Mouse (Mus musculus): ENCODE results near the gene Grhl3. TPM values are rescaled to one million over a fixed set of nuclear protein-coding genes. Genes with fewer than 3 reads are reported as not detected.
"Not testable (repeated sequence)": the region's sequence is repeated elsewhere in the genome, so short reads cannot be mapped to it uniquely, and the experiment has no call there.

Gene Grhl3
- 3.1 and 3.2 TPM in 2 replicates for polyA plus RNA-seq (2014; fragmentation: Nextera tagmentation; extraction: Ambion mirVana)

GRCm38 (mm10) chr4:135573251-135573808 is at the start of gene Grhl3:
Gene Grhl3 (minus strand): TSS chr4:135573630.
- Histone ChIP-seq H3K4me3 (ENCODE audit: low read depth, low read length) (peak within 1 kb of the TSS; percentile 30), H3K4me2 (peak within 1 kb of the TSS; percentile 56), H3K36me3 (ENCODE audit: control insufficient read depth, insufficient read depth, low read length) (no peaks in the 10 kb centered on the region), H3K27me3 (ENCODE audit: control insufficient read depth, insufficient read depth, low read length) (peaks cover 43% of the 10 kb centered on the region), H3K27ac (ENCODE audit: low read depth, low read length) (no peak within 1 kb of the TSS), H3K9me3 (ENCODE audit: control insufficient read depth, low read length) (no peaks in the 10 kb centered on the region), H3K4me1 (ENCODE audit: control insufficient read depth, insufficient read depth, low read length) (peaks cover 16% of the 10 kb centered on the region), H3K9ac (ENCODE audit: low read length) (peak within 1 kb of the TSS; percentile 53)
- ATAC-seq (ENCODE audit: low FRiP score) (no peak), DNase-seq (ENCODE audit: low spot score, missing footprints) (peak; percentile 94)
- under 1% methylated on average over 31 of the region's 31 CpGs for WGBS

- Histone ChIP-seq H3K4me1 (ENCODE audit: control insufficient read depth, insufficient read depth, low read length) (no peaks in the 10 kb centered on the region), H3K4me2 (no peak overlapping the region), H3K9me3 (ENCODE audit: control insufficient read depth, low read length) (no peaks in the 10 kb centered on the region), H3K4me3 (ENCODE audit: low read depth, low read length) (no peak overlapping the region), H3K9ac (ENCODE audit: low read length) (no peak overlapping the region), H3K27ac (ENCODE audit: low read depth, low read length) (no peak overlapping the region), H3K36me3 (ENCODE audit: control insufficient read depth, insufficient read depth, low read length) (no peaks in the 10 kb centered on the region), H3K27me3 (ENCODE audit: control insufficient read depth, insufficient read depth, low read length) (no peaks in the 10 kb centered on the region)
- 94% methylated on average over 10 of the region's 10 CpGs for WGBS
- ATAC-seq (ENCODE audit: low FRiP score) (no peak), DNase-seq (ENCODE audit: low spot score, missing footprints) (no peak)
Observed at GRCm38 (mm10) chr4:135622290-135622689, 48.9 kb upstream of the Grhl3 start.

GRCm38 (mm10) chr4:135620461-135620860 is 47.0 kb upstream of the Grhl3 start:
- Histone ChIP-seq H3K36me3 (ENCODE audit: control insufficient read depth, insufficient read depth, low read length) (no peaks in the 10 kb centered on the region), H3K4me1 (ENCODE audit: control insufficient read depth, insufficient read depth, low read length) (no peaks in the 10 kb centered on the region), H3K9ac (ENCODE audit: low read length) (no peak overlapping the region), H3K4me2 (no peak overlapping the region), H3K27me3 (ENCODE audit: control insufficient read depth, insufficient read depth, low read length) (no peaks in the 10 kb centered on the region), H3K9me3 (ENCODE audit: control insufficient read depth, low read length) (no peaks in the 10 kb centered on the region), H3K27ac (ENCODE audit: low read depth, low read length) (no peak overlapping the region), H3K4me3 (ENCODE audit: low read depth, low read length) (no peak overlapping the region)
- no peak for ATAC-seq (ENCODE audit: low FRiP score)
- DNase-seq (ENCODE audit: low spot score, missing footprints): no peak
- 84% methylated on average over 3 of the region's 3 CpGs for WGBS

- no peaks in the 10 kb centered on the region for H3K27me3 ChIP-seq (ENCODE audit: control insufficient read depth, insufficient read depth, low read length)
- no peaks in the 10 kb centered on the region for H3K4me1 ChIP-seq (ENCODE audit: control insufficient read depth, insufficient read depth, low read length)
- no peak overlapping the region for H3K27ac ChIP-seq (ENCODE audit: low read depth, low read length)
- no peak overlapping the region for H3K4me3 ChIP-seq (ENCODE audit: low read depth, low read length)
- H3K9me3 ChIP-seq (ENCODE audit: control insufficient read depth, low read length): no peaks in the 10 kb centered on the region
- no peaks in the 10 kb centered on the region for H3K36me3 ChIP-seq (ENCODE audit: control insufficient read depth, insufficient read depth, low read length)
- no peak overlapping the region for H3K4me2 ChIP-seq
- WGBS: 12% methylated on average over 16 of the region's 16 CpGs
- no peak for ATAC-seq (ENCODE audit: low FRiP score)
- no peak overlapping the region for H3K9ac ChIP-seq (ENCODE audit: low read length)
- no peak for DNase-seq (ENCODE audit: low spot score, missing footprints)
Observed at GRCm38 (mm10) chr4:135617783-135618470, 44.5 kb upstream of the Grhl3 start.

- Histone ChIP-seq H3K36me3 (ENCODE audit: control insufficient read depth, insufficient read depth, low read length) (no peaks in the 10 kb centered on the region), H3K4me3 (ENCODE audit: low read depth, low read length) (no peak overlapping the region), H3K9me3 (ENCODE audit: control insufficient read depth, low read length) (no peaks in the 10 kb centered on the region), H3K4me1 (ENCODE audit: control insufficient read depth, insufficient read depth, low read length) (no peaks in the 10 kb centered on the region), H3K9ac (ENCODE audit: low read length) (no peak overlapping the region), H3K27ac (ENCODE audit: low read depth, low read length) (no peak overlapping the region), H3K4me2 (no peak overlapping the region), H3K27me3 (ENCODE audit: control insufficient read depth, insufficient read depth, low read length) (no peaks in the 10 kb centered on the region)
- WGBS: 31% methylated on average over 4 of the region's 4 CpGs
- DNase-seq (ENCODE audit: low spot score, missing footprints) (no peak), ATAC-seq (ENCODE audit: low FRiP score) (no peak)
Observed at GRCm38 (mm10) chr4:135617038-135617437, 43.6 kb upstream of the Grhl3 start.

- H3K9me3 ChIP-seq (ENCODE audit: control insufficient read depth, low read length); H3K27me3 ChIP-seq (ENCODE audit: control insufficient read depth, insufficient read depth, low read length); H3K36me3 ChIP-seq (ENCODE audit: control insufficient read depth, insufficient read depth, low read length); H3K4me1 ChIP-seq (ENCODE audit: control insufficient read depth, insufficient read depth, low read length); H3K4me2 ChIP-seq; H3K4me3 ChIP-seq (ENCODE audit: low read depth, low read length); DNase-seq (ENCODE audit: low spot score, missing footprints); H3K27ac ChIP-seq (ENCODE audit: low read depth, low read length); H3K9ac ChIP-seq (ENCODE audit: low read length); ATAC-seq (ENCODE audit: low FRiP score): not testable (repeated sequence)
- WGBS: 70% methylated on average over 5 of the region's 5 CpGs
Observed at GRCm38 (mm10) chr4:135615307-135615706, 41.9 kb upstream of the Grhl3 start.

GRCm38 (mm10) chr4:135609986-135610385 is 36.6 kb upstream of the Grhl3 start:
- no peaks in the 10 kb centered on the region for H3K36me3 ChIP-seq (ENCODE audit: control insufficient read depth, insufficient read depth, low read length)
- no peak overlapping the region for H3K4me2 ChIP-seq
- ATAC-seq (ENCODE audit: low FRiP score) (no peak), DNase-seq (ENCODE audit: low spot score, missing footprints) (no peak)
- 65% methylated on average over 2 of the region's 2 CpGs for WGBS
- peaks cover 4% of the 10 kb centered on the region; the same call in 1 of the 2 replicates for H3K9me3 ChIP-seq (ENCODE audit: control insufficient read depth, low read length)
- no peak overlapping the region for H3K4me3 ChIP-seq (ENCODE audit: low read depth, low read length)
- H3K27ac ChIP-seq (ENCODE audit: low read depth, low read length): no peak overlapping the region
- no peaks in the 10 kb centered on the region for H3K4me1 ChIP-seq (ENCODE audit: control insufficient read depth, insufficient read depth, low read length)
- H3K27me3 ChIP-seq (ENCODE audit: control insufficient read depth, insufficient read depth, low read length): no peaks in the 10 kb centered on the region
- H3K9ac ChIP-seq (ENCODE audit: low read length): no peak overlapping the region

- Histone ChIP-seq H3K27me3 (ENCODE audit: control insufficient read depth, insufficient read depth, low read length) (no peaks in the 10 kb centered on the region), H3K27ac (ENCODE audit: low read depth, low read length) (no peak overlapping the region), H3K9me3 (ENCODE audit: control insufficient read depth, low read length) (peaks cover 4% of the 10 kb centered on the region; the same call in 1 of the 2 replicates), H3K9ac (ENCODE audit: low read length) (no peak overlapping the region), H3K36me3 (ENCODE audit: control insufficient read depth, insufficient read depth, low read length) (no peaks in the 10 kb centered on the region), H3K4me3 (ENCODE audit: low read depth, low read length) (no peak overlapping the region), H3K4me1 (ENCODE audit: control insufficient read depth, insufficient read depth, low read length) (no peaks in the 10 kb centered on the region), H3K4me2 (no peak overlapping the region)
- WGBS: 79% methylated on average over 18 of the region's 18 CpGs
- ATAC-seq (ENCODE audit: low FRiP score): no peak
- no peak for DNase-seq (ENCODE audit: low spot score, missing footprints)
Observed at GRCm38 (mm10) chr4:135607979-135608885, 34.8 kb upstream of the Grhl3 start.

- H3K9me3 ChIP-seq (ENCODE audit: control insufficient read depth, low read length): peaks cover 3% of the 10 kb centered on the region; the same call in 1 of the 2 replicates
- H3K36me3 ChIP-seq (ENCODE audit: control insufficient read depth, insufficient read depth, low read length): no peaks in the 10 kb centered on the region
- DNase-seq (ENCODE audit: low spot score, missing footprints): no peak
- ATAC-seq (ENCODE audit: low FRiP score): no peak
- H3K9ac ChIP-seq (ENCODE audit: low read length): no peak overlapping the region
- WGBS: 89% methylated on average over 7 of the region's 7 CpGs
- H3K4me3 ChIP-seq (ENCODE audit: low read depth, low read length): no peak overlapping the region
- H3K4me2 ChIP-seq: no peak overlapping the region
- no peaks in the 10 kb centered on the region for H3K27me3 ChIP-seq (ENCODE audit: control insufficient read depth, insufficient read depth, low read length)
- no peaks in the 10 kb centered on the region for H3K4me1 ChIP-seq (ENCODE audit: control insufficient read depth, insufficient read depth, low read length)
- H3K27ac ChIP-seq (ENCODE audit: low read depth, low read length): no peak overlapping the region
Observed at GRCm38 (mm10) chr4:135606271-135606670, 32.8 kb upstream of the Grhl3 start.

All from midbrain, embryonic 11.5 days (tissue).